Mouse (Mus musculus): ENCODE measurements around the gene Ssh3. TPM values are rescaled to one million over a fixed set of nuclear protein-coding genes. Genes with fewer than 3 reads are reported as not detected.
A peak's percentile ranks its signal among the peaks of the same experiment; 100 is the strongest.

Gene Ssh3
- polyA plus RNA-seq, 1 experiment, result 9.2 TPM

- Histone ChIP-seq H3K36me3 (ENCODE audit: control insufficient read depth, insufficient read depth, low read length, poor library complexity, severe bottlenecking) (no peaks in the 10 kb centered on the region), H3K9ac (ENCODE audit: low read depth, poor library complexity, severe bottlenecking) (peak overlapping the region; percentile 88), H3K9me3 (replicated peaks; ENCODE audit: control insufficient read depth, insufficient read depth, low read length, poor library complexity, severe bottlenecking) (no peaks in the 10 kb centered on the region), H3K27ac (ENCODE audit: insufficient read depth, low read length) (no peak overlapping the region), H3K4me3 (ENCODE audit: low read depth, low read length) (peak overlapping the region; percentile 62), H3K4me1 (ENCODE audit: control insufficient read depth, insufficient read depth, low read length) (no peaks in the 10 kb centered on the region), H3K27me3 (ENCODE audit: control insufficient read depth, insufficient read depth, low read length, poor library complexity, severe bottlenecking) (peaks cover 13% of the 10 kb centered on the region)
- TF ChIP-seq POLR2A (IDR thresholded peaks at IDR 0.05; ENCODE audit: insufficient read depth, low read length), result no peak
- no peak for TF ChIP-seq EP300 (IDR thresholded peaks at IDR 0.05; ENCODE audit: insufficient read depth, low read depth, low read length)
- TF ChIP-seq CTCF (IDR thresholded peaks at IDR 0.05; ENCODE audit: low read depth, low read length), result no peak
Measured at GRCm38 (mm10) chr19:4214771-4215450, 54.1 kb downstream of the Ssh3 start.

GRCm38 (mm10) chr19:4214071-4214770, 54.8 kb downstream of the Ssh3 start, which contains the start of the genes Clcf1 and AC109138.7:
Gene Clcf1, plus strand, starts transcription at chr19:4214238.
Gene AC109138.7, plus strand, starts transcription at chr19:4214357.
- H3K4me3 ChIP-seq (ENCODE audit: low read depth, low read length), result peak within 1 kb of the TSS; percentile 62
- TF ChIP-seq CTCF (IDR thresholded peaks at IDR 0.05; ENCODE audit: low read depth, low read length) (no peak), POLR2A (IDR thresholded peaks at IDR 0.05; ENCODE audit: insufficient read depth, low read length) (no peak), EP300 (IDR thresholded peaks at IDR 0.05; ENCODE audit: insufficient read depth, low read depth, low read length) (no peak)
- no peak within 1 kb of the TSS for H3K27ac ChIP-seq (ENCODE audit: insufficient read depth, low read length)
- H3K4me1 ChIP-seq (ENCODE audit: control insufficient read depth, insufficient read depth, low read length), result no peaks in the 10 kb centered on the region
- peaks cover 13% of the 10 kb centered on the region for H3K27me3 ChIP-seq (ENCODE audit: control insufficient read depth, insufficient read depth, low read length, poor library complexity, severe bottlenecking)
- peak within 1 kb of the TSS; percentile 88 for H3K9ac ChIP-seq (ENCODE audit: low read depth, poor library complexity, severe bottlenecking)
- no peaks in the 10 kb centered on the region for H3K9me3 ChIP-seq (replicated peaks; ENCODE audit: control insufficient read depth, insufficient read depth, low read length, poor library complexity, severe bottlenecking)
- H3K36me3 ChIP-seq (ENCODE audit: control insufficient read depth, insufficient read depth, low read length, poor library complexity, severe bottlenecking), result no peaks in the 10 kb centered on the region

GRCm38 (mm10) chr19:4213524-4213974, 55.4 kb downstream of the Ssh3 start:
- Histone ChIP-seq H3K27ac (ENCODE audit: insufficient read depth, low read length) (no peak overlapping the region), H3K9me3 (replicated peaks; ENCODE audit: control insufficient read depth, insufficient read depth, low read length, poor library complexity, severe bottlenecking) (no peaks in the 10 kb centered on the region), H3K9ac (ENCODE audit: low read depth, poor library complexity, severe bottlenecking) (no peak overlapping the region; the same call in 1 of the 2 replicates), H3K27me3 (ENCODE audit: control insufficient read depth, insufficient read depth, low read length, poor library complexity, severe bottlenecking) (peaks cover 13% of the 10 kb centered on the region), H3K4me3 (ENCODE audit: low read depth, low read length) (peak overlapping the region; percentile 62), H3K4me1 (ENCODE audit: control insufficient read depth, insufficient read depth, low read length) (no peaks in the 10 kb centered on the region), H3K36me3 (ENCODE audit: control insufficient read depth, insufficient read depth, low read length, poor library complexity, severe bottlenecking) (no peaks in the 10 kb centered on the region)
- TF ChIP-seq EP300 (IDR thresholded peaks at IDR 0.05; ENCODE audit: insufficient read depth, low read depth, low read length) (no peak), POLR2A (IDR thresholded peaks at IDR 0.05; ENCODE audit: insufficient read depth, low read length) (no peak), CTCF (IDR thresholded peaks at IDR 0.05; ENCODE audit: low read depth, low read length) (no peak)

- no peak overlapping the region for H3K9ac ChIP-seq (ENCODE audit: low read depth, poor library complexity, severe bottlenecking)
- H3K27me3 ChIP-seq (ENCODE audit: control insufficient read depth, insufficient read depth, low read length, poor library complexity, severe bottlenecking), result peaks cover 13% of the 10 kb centered on the region
- H3K27ac ChIP-seq (ENCODE audit: insufficient read depth, low read length), result no peak overlapping the region
- no peaks in the 10 kb centered on the region for H3K4me1 ChIP-seq (ENCODE audit: control insufficient read depth, insufficient read depth, low read length)
- no peak for TF ChIP-seq POLR2A (IDR thresholded peaks at IDR 0.05; ENCODE audit: insufficient read depth, low read length)
- TF ChIP-seq CTCF (IDR thresholded peaks at IDR 0.05; ENCODE audit: low read depth, low read length), result no peak
- no peak for TF ChIP-seq EP300 (IDR thresholded peaks at IDR 0.05; ENCODE audit: insufficient read depth, low read depth, low read length)
- no peak overlapping the region for H3K4me3 ChIP-seq (ENCODE audit: low read depth, low read length)
- no peaks in the 10 kb centered on the region for H3K36me3 ChIP-seq (ENCODE audit: control insufficient read depth, insufficient read depth, low read length, poor library complexity, severe bottlenecking)
- H3K9me3 ChIP-seq (replicated peaks; ENCODE audit: control insufficient read depth, insufficient read depth, low read length, poor library complexity, severe bottlenecking), result no peaks in the 10 kb centered on the region
Measured at GRCm38 (mm10) chr19:4211891-4212588, 56.9 kb downstream of the Ssh3 start.

Other genes with a start within 250 kb of the Ssh3 start
- gene Gstp1, start 231.2 kb downstream of the Ssh3 start, polyA plus RNA-seq (2011; ENCODE audit: insufficient read depth, insufficient read length, low read depth, missing spikeins), result 119 and 155 TPM in 2 replicates
- 29.3 and 32.1 TPM in 2 replicates for gene Gstp2, start 223.2 kb downstream of the Ssh3 start, polyA plus RNA-seq (2011; ENCODE audit: insufficient read depth, insufficient read length, low read depth, missing spikeins)
- gene Gstp3, start 209.6 kb downstream of the Ssh3 start, polyA plus RNA-seq (2011; ENCODE audit: insufficient read depth, insufficient read length, low read depth, missing spikeins), result 0.91 and 2.3 TPM in 2 replicates
- not detected in 2 replicates for gene Cabp2, start 187.6 kb downstream of the Ssh3 start, polyA plus RNA-seq (2011; ENCODE audit: insufficient read depth, insufficient read length, low read depth, missing spikeins)
- 26.9 and 32.5 TPM in 2 replicates for gene Cdk2ap2, start 172.0 kb downstream of the Ssh3 start, polyA plus RNA-seq (2011; ENCODE audit: insufficient read depth, insufficient read length, low read depth, missing spikeins)
- 9.8 and 11.2 TPM in 2 replicates for gene Pitpnm1, start 169.2 kb downstream of the Ssh3 start, polyA plus RNA-seq (2011; ENCODE audit: insufficient read depth, insufficient read length, low read depth, missing spikeins)
- 43.8 and 51.3 TPM in 2 replicates for gene Aip, start 143.3 kb downstream of the Ssh3 start, polyA plus RNA-seq (2011; ENCODE audit: insufficient read depth, insufficient read length, low read depth, missing spikeins)
- not detected in 2 replicates for gene Gpr152, start 129.4 kb downstream of the Ssh3 start, polyA plus RNA-seq (2011; ENCODE audit: insufficient read depth, insufficient read length, low read depth, missing spikeins)
- not detected in 2 replicates for gene Cabp4, start 125.1 kb downstream of the Ssh3 start, polyA plus RNA-seq (2011; ENCODE audit: insufficient read depth, insufficient read length, low read depth, missing spikeins)
- 82.4 and 88.1 TPM in 2 replicates for gene Coro1b, start 120.6 kb downstream of the Ssh3 start, polyA plus RNA-seq (2011; ENCODE audit: insufficient read depth, insufficient read length, low read depth, missing spikeins)
- not detected in 2 replicates for gene Ptprcap, start 115.6 kb downstream of the Ssh3 start, polyA plus RNA-seq (2011; ENCODE audit: insufficient read depth, insufficient read length, low read depth, missing spikeins)
- 17.1 and 27.3 TPM in 2 replicates for gene Rps6kb2, start 105.8 kb downstream of the Ssh3 start, polyA plus RNA-seq (2011; ENCODE audit: insufficient read depth, insufficient read length, low read depth, missing spikeins)
- gene Carns1, start 93.7 kb downstream of the Ssh3 start, polyA plus RNA-seq (2011; ENCODE audit: insufficient read depth, insufficient read length, low read depth, missing spikeins), result 1.7 and 2.1 TPM in 2 replicates
- gene Tbc1d10c, start 77.9 kb downstream of the Ssh3 start, polyA plus RNA-seq (2011; ENCODE audit: insufficient read depth, insufficient read length, low read depth, missing spikeins), result 1.2 TPM in 2 replicates
- 295 and 298 TPM in 2 replicates for gene Ppp1ca, start 77.1 kb downstream of the Ssh3 start, polyA plus RNA-seq (2011; ENCODE audit: insufficient read depth, insufficient read length, low read depth, missing spikeins)
- gene Rad9a, start 67.5 kb downstream of the Ssh3 start, polyA plus RNA-seq (2011; ENCODE audit: insufficient read depth, insufficient read length, low read depth, missing spikeins), result 42.3 and 48.2 TPM in 2 replicates
- gene Clcf1, start 54.9 kb downstream of the Ssh3 start, polyA plus RNA-seq (2011; ENCODE audit: insufficient read depth, insufficient read length, low read depth, missing spikeins), result 1.5 and 1.8 TPM in 2 replicates
- gene AC109138.7, start 54.8 kb downstream of the Ssh3 start, polyA plus RNA-seq (2011; ENCODE audit: insufficient read depth, insufficient read length, low read depth, missing spikeins), result not detected in 2 replicates
- gene Pold4, start 37.3 kb downstream of the Ssh3 start, polyA plus RNA-seq (2011; ENCODE audit: insufficient read depth, insufficient read length, low read depth, missing spikeins), result 21.9 and 26.7 TPM in 2 replicates
- gene Ankrd13d, start 14.0 kb upstream of the Ssh3 start, polyA plus RNA-seq (2011; ENCODE audit: insufficient read depth, insufficient read length, low read depth, missing spikeins), result 4.9 and 6.5 TPM in 2 replicates
- gene Grk2, start 37.0 kb upstream of the Ssh3 start, polyA plus RNA-seq (2011; ENCODE audit: insufficient read depth, insufficient read length, low read depth, missing spikeins), result 40.2 and 46.4 TPM in 2 replicates
- 68.0 and 78.4 TPM in 2 replicates for gene Kdm2a, start 129.1 kb upstream of the Ssh3 start, polyA plus RNA-seq (2011; ENCODE audit: insufficient read depth, insufficient read length, low read depth, missing spikeins)
- 12.4 and 16.9 TPM in 2 replicates for gene Rhod, start 170.3 kb upstream of the Ssh3 start, polyA plus RNA-seq (2011; ENCODE audit: insufficient read depth, insufficient read length, low read depth, missing spikeins)
- not detected in 2 replicates for gene Syt12, start 208.3 kb upstream of the Ssh3 start, polyA plus RNA-seq (2011; ENCODE audit: insufficient read depth, insufficient read length, low read depth, missing spikeins)
- gene 2010003K11Rik, start 229.4 kb upstream of the Ssh3 start, polyA plus RNA-seq (2011; ENCODE audit: insufficient read depth, insufficient read length, low read depth, missing spikeins), result not detected in 2 replicates
- gene Pcx, start 241.3 kb upstream of the Ssh3 start, polyA plus RNA-seq (2011; ENCODE audit: insufficient read depth, insufficient read length, low read depth, missing spikeins), result 7.9 TPM in 2 replicates